Mouse (Mus musculus) mouse trophoblast stem cell (cell line): Measurements from ENCODE around the gene Hps5.
"Not testable (repeated sequence)": the region's sequence is repeated elsewhere in the genome, so short reads cannot be mapped to it uniquely, and the experiment has no call there.

Source experiments
- in situ Hi-C, 2 experiments: fragments of 300-500 bp; cut with MseI, MboI; formaldehyde crosslinking; loops; 2 replicates in 1 of 2; 3 replicates in 1 of 2; pipeline ENCODE4 v1.15.1; 2025

The Hps5 gene

GRCm38 (mm10) chr7:46827803-46828184 is 31.9 kb upstream of the Hps5 start:
- in situ Hi-C loops, result no loop called here

GRCm38 (mm10) chr7:46827046-46827802 is 31.4 kb upstream of the Hps5 start:
- in situ Hi-C loops, result no loop called here

GRCm38 (mm10) chr7:46820876-46821632 is 25.2 kb upstream of the Hps5 start:
- in situ Hi-C loops, result not testable (repeated sequence)

- in situ Hi-C loops, result no loop called here
Measured at GRCm38 (mm10) chr7:46814012-46814411, 18.1 kb upstream of the Hps5 start.

- in situ Hi-C loops, result no loop called here
Measured at GRCm38 (mm10) chr7:46810325-46810724, 14.5 kb upstream of the Hps5 start.

- in situ Hi-C loops, result no loop called here
Measured at GRCm38 (mm10) chr7:46796779-46797178, 915 bp upstream of the Hps5 start.

- in situ Hi-C loops, result no loop called here
Measured at GRCm38 (mm10) chr7:46796206-46796679, 379 bp upstream of the Hps5 start.

- in situ Hi-C loops, result no loop called here
Measured at GRCm38 (mm10) chr7:46793871-46794270, 2.0 kb downstream of the Hps5 start.

GRCm38 (mm10) chr7:46789177-46789849 is 6.6 kb downstream of the Hps5 start:
- in situ Hi-C loops, result no loop called here

GRCm38 (mm10) chr7:46770706-46771105 is 25.2 kb downstream of the Hps5 start:
- in situ Hi-C loops, result loop anchor here in 1 of 2 experiments (5.0 kb wide), 1 partner anchor 58 kb away; the partner anchor contains the start of gene Saal1

- in situ Hi-C loops, result no loop called here
Measured at GRCm38 (mm10) chr7:46768451-46768850, 27.4 kb downstream of the Hps5 start.

GRCm38 (mm10) chr7:46767371-46767770 is 28.5 kb downstream of the Hps5 start:
- in situ Hi-C loops, result no loop called here

GRCm38 (mm10) chr7:46764672-46765071 is 31.2 kb downstream of the Hps5 start:
- in situ Hi-C loops, result no loop called here

- in situ Hi-C loops, result no loop called here
Measured at GRCm38 (mm10) chr7:46762601-46763000, 33.3 kb downstream of the Hps5 start.

GRCm38 (mm10) chr7:46761049-46761795 is 34.6 kb downstream of the Hps5 start:
- in situ Hi-C loops, result no loop called here

GRCm38 (mm10) chr7:46751490-46751889 is 44.4 kb downstream of the Hps5 start, which contains the start of gene Saa2:
TSS of gene Saa2 (plus strand) at chr7:46751790.
- in situ Hi-C loops, result no loop called here

- in situ Hi-C loops, result no loop called here
Measured at GRCm38 (mm10) chr7:46748459-46748858, 47.4 kb downstream of the Hps5 start.

GRCm38 (mm10) chr7:46746381-46746780 is 49.5 kb downstream of the Hps5 start:
- in situ Hi-C loops, result no loop called here

- in situ Hi-C loops, result no loop called here
Measured at GRCm38 (mm10) chr7:46745816-46746215, 50.0 kb downstream of the Hps5 start.

GRCm38 (mm10) chr7:46742880-46743279 is 53.0 kb downstream of the Hps5 start, which contains the start of gene Saa1:
TSS of gene Saa1 (minus strand) at chr7:46742980.
- in situ Hi-C loops, result not testable (repeated sequence)

- in situ Hi-C loops, result not testable (repeated sequence)
Measured at GRCm38 (mm10) chr7:46740041-46740440, 55.8 kb downstream of the Hps5 start.
